Mouse (Mus musculus) lung, postnatal 0 days (tissue): ENCODE data around the gene Acat3. TPM values are rescaled to one million over a fixed set of nuclear protein-coding genes. Genes with fewer than 3 reads are reported as not detected.

Experiments
- ATAC-seq: fragments of 200-750 bp; cut with Nextera tagmentation; 2 replicates; pipeline ENCODE4 v1.8.0; 2017; ENCODE audit warnings: moderate library complexity
- DNase-seq: peaks from one replicate; pipeline ENCODE4 v3.0.0-alpha.2; 2016; ENCODE audit warnings: low spot score
- H3K27ac ChIP-seq: fragments of 300-500 bp; sonication (generic); 2 replicates; pipeline ENCODE4 v1.5.1; 2014; ENCODE audit warnings: antibody characterized with exemption, mild to moderate bottlenecking, low read length, mixed read lengths
- H3K27me3 ChIP-seq: fragments of 300-500 bp; sonication (generic); replicated peaks from 2 replicates; pipeline ENCODE4 v1.6.1; 2014; ENCODE audit warnings: low read length, mixed read lengths; ENCODE audit not compliant: insufficient read depth
- H3K36me3 ChIP-seq: fragments of 300-500 bp; sonication (generic); 2 replicates; pipeline ENCODE4 v1.6.1; 2014; ENCODE audit warnings: low read length, mixed read lengths; ENCODE audit not compliant: insufficient read depth
- H3K4me1 ChIP-seq: fragments of 300-500 bp; sonication (generic); 2 replicates; pipeline ENCODE4 v1.6.1; 2014; ENCODE audit warnings: antibody characterized with exemption, low read depth, low read length, mixed read lengths; ENCODE audit not compliant: insufficient read depth
- H3K4me2 ChIP-seq: fragments of 300-500 bp; sonication (generic); replicated peaks from 2 replicates; pipeline ENCODE4 v1.6.1; 2014; ENCODE audit warnings: low read depth, mild to moderate bottlenecking, low read length, moderate library complexity, mixed read lengths
- H3K4me3 ChIP-seq: fragments of 300-500 bp; sonication (generic); 2 replicates; pipeline ENCODE4 v1.5.1; 2014; ENCODE audit warnings: low read depth, low read length
- H3K9ac ChIP-seq: fragments of 300-500 bp; sonication (generic); replicated peaks from 2 replicates; pipeline ENCODE4 v1.6.1; 2014; ENCODE audit warnings: low read depth, mild to moderate bottlenecking
- H3K9me3 ChIP-seq: fragments of 300-500 bp; sonication (generic); 2 replicates; pipeline ENCODE4 v1.6.1; 2016; ENCODE audit warnings: low read length, mixed read lengths
- CTCF ChIP-seq: IDR thresholded peaks from 2 replicates; pipeline ENCODE4 v1.5.1; 2016; ENCODE audit warnings: antibody characterized with exemption, mild to moderate bottlenecking
- EP300 ChIP-seq: IDR thresholded peaks from 2 replicates; pipeline ENCODE4 v1.6.1; 2016; ENCODE audit warnings: antibody characterized with exemption, mild to moderate bottlenecking, control low read depth
- WGBS: fragments of 180-500 bp; shearing (Covaris S2); extraction: QIAGEN DNeasy Blood & Tissue Kit; methylation state at CpG from one replicate; pipeline ENCODE4 v1.1.7; 2014; 5-methylcytosine and 5-hydroxymethylcytosine counted together
- polyA plus RNA-seq: library from polyadenylated mRNA; unstranded; fragments of >200 nt; fragmentation: Nextera tagmentation; extraction: Ambion mirVana; gene quantifications from 2 replicates; pipeline ENCODE4 v1.2.1, GENCODE M21; 2015

Acat3 gene
- polyA plus RNA-seq, 1 experiment from 2014 or later: 0.39 TPM

- Histone ChIP-seq H3K36me3 (peaks cover 17% of the 10 kb centered on the region), H3K4me2 (no peak overlapping the region), H3K4me1 (peaks cover 3% of the 10 kb centered on the region; the same call in 1 of the 2 replicates), H3K9ac (no peak overlapping the region), H3K4me3 (no peak overlapping the region), H3K9me3 (no peaks in the 10 kb centered on the region), H3K27ac (no peak overlapping the region), H3K27me3 (no peaks in the 10 kb centered on the region)
- no peak for DNase-seq
- no peak for ATAC-seq
- WGBS: 79% methylated on average over 8 of the region's 8 CpGs
- TF ChIP-seq EP300: no peak
- no peak for TF ChIP-seq CTCF
Measured at GRCm38 (mm10) chr17:12910391-12910790, 30.0 kb downstream of the Acat3 start.

- no peaks in the 10 kb centered on the region for H3K27me3 ChIP-seq
- ATAC-seq (no peak), DNase-seq (no peak)
- H3K4me1 ChIP-seq: no peaks in the 10 kb centered on the region; the same call in 1 of the 2 replicates
- no peaks in the 10 kb centered on the region for H3K9me3 ChIP-seq
- whole genome bisulfite sequencing: 82% methylated on average over 35 of the region's 35 CpGs
- H3K36me3 ChIP-seq: peaks cover 17% of the 10 kb centered on the region
- H3K4me3 ChIP-seq: no peak within 1 kb of the TSS
- H3K9ac ChIP-seq: no peak within 1 kb of the TSS
- TF ChIP-seq CTCF (no peak), EP300 (no peak)
- H3K4me2 ChIP-seq: no peak within 1 kb of the TSS
- no peak within 1 kb of the TSS for H3K27ac ChIP-seq
Measured at GRCm38 (mm10) chr17:12909361-12910280, 30.8 kb downstream of the Acat3 start, which contains the start of gene Pnldc1. Gene Pnldc1 (minus strand): TSS chr17:12910230.

GRCm38 (mm10) chr17:12906436-12906835, 34.0 kb downstream of the Acat3 start:
- 91% methylated on average over 9 of the region's 9 CpGs for WGBS
- no peak overlapping the region for H3K4me3 ChIP-seq
- H3K4me1 ChIP-seq: no peaks in the 10 kb centered on the region; the same call in 1 of the 2 replicates
- TF ChIP-seq EP300 (no peak), CTCF (no peak)
- no peaks in the 10 kb centered on the region for H3K27me3 ChIP-seq
- no peak overlapping the region for H3K4me2 ChIP-seq
- H3K27ac ChIP-seq: no peak overlapping the region
- no peak for DNase-seq
- H3K9ac ChIP-seq: no peak overlapping the region
- ATAC-seq: no peak
- H3K36me3 ChIP-seq: peaks cover 6% of the 10 kb centered on the region
- no peaks in the 10 kb centered on the region for H3K9me3 ChIP-seq

- ATAC-seq (no peak), DNase-seq (no peak)
- 82% methylated on average over 4 of the region's 4 CpGs for WGBS
- Histone ChIP-seq H3K4me2 (no peak overlapping the region), H3K36me3 (peaks cover 2% of the 10 kb centered on the region), H3K9ac (no peak overlapping the region), H3K4me1 (no peaks in the 10 kb centered on the region; the same call in 1 of the 2 replicates), H3K9me3 (no peaks in the 10 kb centered on the region), H3K27ac (no peak overlapping the region), H3K27me3 (no peaks in the 10 kb centered on the region), H3K4me3 (no peak overlapping the region)
- TF ChIP-seq CTCF (no peak), EP300 (no peak)
Measured at GRCm38 (mm10) chr17:12905810-12906209, 34.6 kb downstream of the Acat3 start.

- H3K9ac ChIP-seq: no peak overlapping the region
- H3K27me3 ChIP-seq: no peaks in the 10 kb centered on the region
- H3K4me2 ChIP-seq: no peak overlapping the region
- H3K36me3 ChIP-seq: no peaks in the 10 kb centered on the region
- WGBS: 81% methylated on average over 1 of the region's 1 CpGs
- no peak for TF ChIP-seq CTCF
- no peak for TF ChIP-seq EP300
- no peaks in the 10 kb centered on the region; the same call in 1 of the 2 replicates for H3K4me1 ChIP-seq
- DNase-seq: no peak
- H3K4me3 ChIP-seq: no peak overlapping the region
- no peaks in the 10 kb centered on the region for H3K9me3 ChIP-seq
- ATAC-seq: no peak
- H3K27ac ChIP-seq: no peak overlapping the region
Measured at GRCm38 (mm10) chr17:12904349-12904748, 36.1 kb downstream of the Acat3 start.

- Histone ChIP-seq H3K27me3 (no peaks in the 10 kb centered on the region), H3K27ac (peak overlapping the region; percentile 61), H3K36me3 (no peaks in the 10 kb centered on the region), H3K4me1 (no peaks in the 10 kb centered on the region; the same call in 1 of the 2 replicates), H3K9ac (no peak overlapping the region), H3K9me3 (no peaks in the 10 kb centered on the region), H3K4me2 (no peak overlapping the region), H3K4me3 (no peak overlapping the region)
- peak; percentile 91 for DNase-seq
- no peak for TF ChIP-seq EP300
- no peak for TF ChIP-seq CTCF
- 51% methylated on average over 11 of the region's 12 CpGs for WGBS
- peak; percentile 91 for ATAC-seq
Measured at GRCm38 (mm10) chr17:12903372-12904333, 36.7 kb downstream of the Acat3 start.
